Mouse (Mus musculus): Measurements from ENCODE around the gene Mettl13. TPM values are rescaled to one million over a fixed set of nuclear protein-coding genes. Genes with fewer than 3 reads are reported as not detected.

Gene Mettl13
- polyA plus RNA-seq, 1 experiment from 2014 or later: 7.2 TPM

GRCm38 (mm10) chr1:162563236-162563635, 14.9 kb upstream of the Mettl13 start:
- no peak for ATAC-seq
- WGBS (ENCODE audit: insufficient replicate concordance): 48% methylated on average over 1 of the region's 1 CpGs
- TF ChIP-seq EP300 (IDR thresholded peaks at IDR 0.05; ENCODE audit: low read depth) (no peak), CTCF (IDR thresholded peaks at IDR 0.05; ENCODE audit: low read depth) (no peak)
- Histone ChIP-seq H3K9ac (replicated peaks) (no peak overlapping the region), H3K4me3 (ENCODE audit: low read depth, low read length) (no peak overlapping the region), H3K4me1 (ENCODE audit: insufficient read depth) (no peaks in the 10 kb centered on the region), H3K27me3 (ENCODE audit: insufficient read depth, low read length) (no peaks in the 10 kb centered on the region), H3K4me2 (ENCODE audit: low read depth, low read length) (no peak overlapping the region), H3K36me3 (replicated peaks; ENCODE audit: insufficient read depth, low read length) (no peaks in the 10 kb centered on the region), H3K9me3 (ENCODE audit: low read length) (no peaks in the 10 kb centered on the region), H3K27ac (ENCODE audit: low read depth) (no peak overlapping the region)
- no peak for DNase-seq

GRCm38 (mm10) chr1:162554193-162554592, 5.8 kb upstream of the Mettl13 start:
- TF ChIP-seq EP300 (IDR thresholded peaks at IDR 0.05; ENCODE audit: low read depth) (no peak), CTCF (IDR thresholded peaks at IDR 0.05; ENCODE audit: low read depth) (no peak)
- H3K27ac ChIP-seq (ENCODE audit: low read depth): no peak overlapping the region
- no peaks in the 10 kb centered on the region for H3K36me3 ChIP-seq (replicated peaks; ENCODE audit: insufficient read depth, low read length)
- H3K9ac ChIP-seq (replicated peaks): no peak overlapping the region
- no peaks in the 10 kb centered on the region for H3K4me1 ChIP-seq (ENCODE audit: insufficient read depth)
- H3K4me2 ChIP-seq (ENCODE audit: low read depth, low read length): no peak overlapping the region
- H3K9me3 ChIP-seq (ENCODE audit: low read length): no peaks in the 10 kb centered on the region
- H3K4me3 ChIP-seq (ENCODE audit: low read depth, low read length): no peak overlapping the region
- ATAC-seq (no peak), DNase-seq (no peak)
- H3K27me3 ChIP-seq (ENCODE audit: insufficient read depth, low read length): no peaks in the 10 kb centered on the region
- WGBS (ENCODE audit: insufficient replicate concordance): 69% methylated on average over 3 of the region's 3 CpGs

- no peak overlapping the region for H3K4me2 ChIP-seq (ENCODE audit: low read depth, low read length)
- H3K36me3 ChIP-seq (replicated peaks; ENCODE audit: insufficient read depth, low read length): no peaks in the 10 kb centered on the region
- WGBS (ENCODE audit: insufficient replicate concordance): 49% methylated on average over 9 of the region's 9 CpGs
- no peaks in the 10 kb centered on the region for H3K27me3 ChIP-seq (ENCODE audit: insufficient read depth, low read length)
- no peak overlapping the region for H3K4me3 ChIP-seq (ENCODE audit: low read depth, low read length)
- H3K4me1 ChIP-seq (ENCODE audit: insufficient read depth): 0 out of 2 replicates have a peak, but pooled peaks cover 3% of the 10 kb centered on the region
- no peak for ATAC-seq
- no peak overlapping the region for H3K9ac ChIP-seq (replicated peaks)
- H3K9me3 ChIP-seq (ENCODE audit: low read length): no peaks in the 10 kb centered on the region
- no peak overlapping the region for H3K27ac ChIP-seq (ENCODE audit: low read depth)
- no peak for TF ChIP-seq CTCF (IDR thresholded peaks at IDR 0.05; ENCODE audit: low read depth)
- no peak for TF ChIP-seq EP300 (IDR thresholded peaks at IDR 0.05; ENCODE audit: low read depth)
- no peak for DNase-seq
Observed at GRCm38 (mm10) chr1:162552956-162553355, 4.6 kb upstream of the Mettl13 start.

- H3K4me1 ChIP-seq (ENCODE audit: insufficient read depth): peaks cover 11% of the 10 kb centered on the region
- H3K4me3 ChIP-seq (ENCODE audit: low read depth, low read length): no peak overlapping the region
- ATAC-seq (no peak), DNase-seq (no peak)
- H3K9me3 ChIP-seq (ENCODE audit: low read length): no peaks in the 10 kb centered on the region
- TF ChIP-seq CTCF (IDR thresholded peaks at IDR 0.05; ENCODE audit: low read depth) (peak; percentile 81), EP300 (IDR thresholded peaks at IDR 0.05; ENCODE audit: low read depth) (no peak)
- H3K36me3 ChIP-seq (replicated peaks; ENCODE audit: insufficient read depth, low read length): peaks cover 7% of the 10 kb centered on the region; the same call in 1 of the 2 replicates
- H3K27me3 ChIP-seq (ENCODE audit: insufficient read depth, low read length): no peaks in the 10 kb centered on the region
- no peak overlapping the region for H3K4me2 ChIP-seq (ENCODE audit: low read depth, low read length)
- H3K27ac ChIP-seq (ENCODE audit: low read depth): no peak overlapping the region
- 67% methylated on average over 5 of the region's 5 CpGs for WGBS (ENCODE audit: insufficient replicate concordance)
- H3K9ac ChIP-seq (replicated peaks): no peak overlapping the region
Observed at GRCm38 (mm10) chr1:162549615-162550283, 1.4 kb upstream of the Mettl13 start.

GRCm38 (mm10) chr1:162548917-162549613, 714 bp upstream of the Mettl13 start:
- Histone ChIP-seq H3K4me3 (ENCODE audit: low read depth, low read length) (peak overlapping the region; percentile 79), H3K9me3 (ENCODE audit: low read length) (no peaks in the 10 kb centered on the region), H3K27me3 (ENCODE audit: insufficient read depth, low read length) (no peaks in the 10 kb centered on the region), H3K27ac (ENCODE audit: low read depth) (peak overlapping the region; percentile 52), H3K36me3 (replicated peaks; ENCODE audit: insufficient read depth, low read length) (peaks cover 12% of the 10 kb centered on the region), H3K9ac (replicated peaks) (peak overlapping the region; percentile 84), H3K4me1 (ENCODE audit: insufficient read depth) (peaks cover 11% of the 10 kb centered on the region), H3K4me2 (ENCODE audit: low read depth, low read length) (peak overlapping the region; percentile 100)
- 51% methylated on average over 10 of the region's 10 CpGs for WGBS (ENCODE audit: insufficient replicate concordance)
- no peak for DNase-seq
- ATAC-seq: no peak
- TF ChIP-seq EP300 (IDR thresholded peaks at IDR 0.05; ENCODE audit: low read depth): no peak
- no peak for TF ChIP-seq CTCF (IDR thresholded peaks at IDR 0.05; ENCODE audit: low read depth)

GRCm38 (mm10) chr1:162547607-162548006, 744 bp downstream of the Mettl13 start:
- no peaks in the 10 kb centered on the region for H3K9me3 ChIP-seq (ENCODE audit: low read length)
- H3K4me1 ChIP-seq (ENCODE audit: insufficient read depth): peaks cover 11% of the 10 kb centered on the region
- no peak for TF ChIP-seq EP300 (IDR thresholded peaks at IDR 0.05; ENCODE audit: low read depth)
- peak overlapping the region; percentile 100 for H3K4me2 ChIP-seq (ENCODE audit: low read depth, low read length)
- peak overlapping the region; percentile 84 for H3K9ac ChIP-seq (replicated peaks)
- 2% methylated on average over 10 of the region's 10 CpGs for WGBS (ENCODE audit: insufficient replicate concordance)
- H3K4me3 ChIP-seq (ENCODE audit: low read depth, low read length): peak overlapping the region; percentile 79
- ATAC-seq (no peak), DNase-seq (no peak)
- H3K27ac ChIP-seq (ENCODE audit: low read depth): peak overlapping the region; percentile 70
- H3K27me3 ChIP-seq (ENCODE audit: insufficient read depth, low read length): no peaks in the 10 kb centered on the region
- peaks cover 17% of the 10 kb centered on the region for H3K36me3 ChIP-seq (replicated peaks; ENCODE audit: insufficient read depth, low read length)
